Mouse (Mus musculus): ENCODE data around the gene Vma21.

Gene Vma21

GRCm38 (mm10) chrX:71815631-71816345, at the start of gene Vma21:
Gene Vma21, plus strand, starts transcription at chrX:71815924.
- DNase-seq = no peak

- DNase-seq = no peak
Observed at GRCm38 (mm10) chrX:71767909-71768308, 47.8 kb upstream of the Vma21 start.

DNA sequence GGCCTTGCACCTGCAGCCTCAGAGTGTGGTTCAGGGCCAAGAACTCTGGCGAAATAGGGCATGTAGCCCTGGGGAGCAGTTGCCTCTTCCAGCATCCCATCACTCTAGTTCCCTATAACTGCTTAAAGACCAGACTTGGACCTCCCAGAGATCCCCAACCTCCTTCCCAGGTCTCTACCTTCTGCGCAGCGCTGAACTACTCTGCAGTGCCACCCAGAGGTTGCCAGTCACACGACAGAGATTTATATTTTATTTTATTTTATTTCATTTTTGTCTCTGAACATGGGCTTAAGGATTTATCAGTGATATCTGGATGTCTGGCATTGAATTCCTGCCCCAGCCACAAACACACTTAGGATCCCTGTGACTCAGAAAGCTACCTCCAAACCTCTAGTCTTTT, 24.6 kb upstream of the Vma21 start:
- DNase-seq = peak; percentile 8

DNA sequence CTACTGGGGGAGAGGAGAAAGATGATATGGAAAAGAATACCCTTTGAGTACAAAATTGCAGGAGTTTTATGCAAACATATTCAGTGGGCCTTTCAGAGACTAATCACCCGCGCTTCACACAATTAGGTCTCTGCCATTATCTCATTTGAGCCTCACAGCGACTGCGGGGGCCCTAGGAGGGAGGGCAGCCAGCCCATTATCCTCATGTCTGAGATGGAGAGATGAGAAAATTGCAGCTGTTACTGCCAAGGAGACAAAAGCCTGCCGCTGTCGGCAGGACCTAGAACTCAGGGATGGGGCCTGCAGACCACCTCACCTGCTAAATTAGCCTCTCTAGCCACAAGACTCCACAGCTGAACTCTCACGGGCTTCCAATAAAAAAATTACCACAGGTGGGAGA, 18.0 kb upstream of the Vma21 start:
- no peak for DNase-seq

DNA sequence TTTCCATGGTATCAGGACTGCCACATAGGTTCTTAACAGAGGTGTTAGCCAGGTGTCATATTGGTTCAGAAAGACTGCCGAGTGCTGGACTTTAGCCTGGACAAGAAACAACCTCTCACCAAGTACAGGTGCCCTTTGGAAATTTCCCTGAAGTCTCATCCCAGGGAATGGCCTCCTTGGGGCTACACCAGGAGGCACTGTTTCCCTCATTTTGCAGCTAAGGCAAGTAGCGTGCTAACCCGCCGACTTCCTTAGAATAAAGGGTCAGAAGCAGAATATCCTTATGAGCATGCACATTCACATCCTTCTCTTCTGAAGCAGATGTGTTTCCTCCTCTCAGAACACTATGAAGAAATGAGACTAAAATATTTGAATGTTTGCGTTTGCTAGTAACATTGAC, 16.8 kb upstream of the Vma21 start:
- no peak for DNase-seq

DNA sequence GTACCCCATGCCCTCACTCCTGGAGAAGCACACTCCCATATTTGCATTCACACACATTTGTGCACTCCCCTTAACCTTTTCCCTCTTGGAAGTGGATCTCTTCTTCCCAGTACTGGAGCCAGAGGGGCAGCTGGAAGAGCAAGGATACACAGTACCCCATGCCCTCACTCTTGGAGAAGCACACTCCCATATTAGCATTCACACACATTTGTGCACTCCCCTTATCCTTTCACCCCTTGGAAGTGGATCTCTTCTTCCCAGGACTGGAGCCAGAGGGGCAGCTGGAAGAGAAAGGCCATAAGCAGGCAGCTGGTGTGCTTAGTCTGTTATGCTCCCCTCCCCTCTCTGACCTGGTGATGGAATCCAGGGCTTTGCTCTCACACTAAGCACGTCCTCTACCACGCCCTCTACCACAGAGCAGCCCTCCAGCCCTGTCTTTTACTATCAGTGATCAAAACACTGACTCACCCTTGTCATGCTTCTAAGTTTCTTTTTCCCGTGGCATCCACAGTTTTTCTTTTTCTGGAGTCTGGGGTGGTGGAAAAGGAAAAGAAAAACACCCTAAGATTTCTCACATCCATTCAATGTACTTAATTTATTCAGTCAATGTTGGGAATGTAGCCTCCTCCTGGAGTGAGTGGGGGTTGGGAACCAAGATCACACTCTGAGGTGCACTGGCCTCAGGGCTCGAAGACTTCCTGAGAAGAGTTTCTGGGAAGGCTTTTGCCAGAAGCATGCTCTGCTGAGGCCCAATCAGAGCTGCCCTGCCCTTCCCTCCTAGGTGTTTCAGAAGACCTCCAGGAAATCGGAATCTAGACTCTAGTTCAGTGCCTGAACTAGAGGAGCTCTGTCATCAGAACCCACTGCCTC, 3.5 kb upstream of the Vma21 start:
- no peak for DNase-seq

DNA sequence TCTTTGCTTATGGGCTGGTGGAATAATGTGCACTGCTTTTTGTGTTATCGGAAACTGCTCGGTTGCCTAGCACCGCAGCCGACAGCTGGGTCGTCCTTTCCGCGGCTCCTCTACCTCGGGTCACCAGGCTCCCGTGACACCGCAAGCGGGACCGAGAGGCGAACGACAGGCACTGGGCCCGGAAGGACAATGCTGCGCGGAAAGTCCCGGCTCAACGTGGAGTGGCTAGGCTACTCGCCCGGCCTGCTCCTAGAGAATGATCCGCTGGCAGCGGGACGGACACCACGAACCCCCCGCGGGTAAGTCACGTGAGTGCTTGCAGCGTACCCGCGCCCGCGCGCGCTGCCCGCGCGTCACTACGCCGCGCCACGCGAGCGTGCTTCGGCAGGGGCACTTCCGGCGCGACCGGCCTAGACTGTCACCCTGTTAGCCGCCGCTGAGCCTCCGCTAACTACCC, 705 bp downstream of the Vma21 start:
- peak; percentile 85 for DNase-seq

DNA sequence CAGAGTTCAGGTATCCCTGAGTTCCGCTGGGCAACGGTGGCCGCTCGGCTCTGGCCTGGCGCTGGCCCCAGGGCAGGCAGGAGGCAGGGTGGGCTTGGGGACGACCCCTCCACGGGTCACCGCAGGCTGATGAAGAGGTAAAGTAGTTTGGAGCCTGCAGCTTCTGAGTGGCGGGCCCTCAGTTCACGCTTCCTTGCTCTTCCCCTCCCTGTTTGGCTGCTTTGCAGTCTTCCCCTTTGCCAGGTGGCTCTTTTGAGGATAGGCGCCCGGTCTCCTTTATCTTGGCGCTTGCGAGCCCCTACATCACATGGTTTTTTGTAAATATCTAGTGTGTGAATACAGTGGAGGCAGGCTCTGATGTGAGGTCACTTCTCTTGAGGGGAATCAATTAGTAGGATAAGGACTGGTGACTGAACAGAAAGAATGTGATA, 1.2 kb downstream of the Vma21 start:
- no peak for DNase-seq

DNA sequence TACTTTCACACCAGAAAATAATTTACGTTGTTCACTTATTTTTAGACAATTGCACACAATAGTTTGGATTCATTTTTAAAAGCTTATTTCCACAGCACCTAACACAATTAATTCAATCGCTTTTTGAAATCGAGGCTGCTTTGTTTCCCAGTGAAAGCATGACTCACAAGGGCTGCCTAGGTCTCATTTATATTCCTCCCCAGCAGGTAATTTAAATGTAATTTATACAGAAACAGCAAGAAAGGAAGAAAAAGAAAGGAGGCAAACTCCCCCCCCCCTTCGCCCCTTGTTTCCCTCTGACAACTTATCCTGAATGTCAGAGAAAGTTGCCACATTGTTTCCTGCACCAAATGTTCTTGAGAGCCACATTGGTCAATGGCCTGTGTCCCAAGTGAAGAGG, 23.2 kb downstream of the Vma21 start:
- no peak for DNase-seq

- no peak for DNase-seq
Observed at GRCm38 (mm10) chrX:71846696-71847095, 31.0 kb downstream of the Vma21 start.

DNA sequence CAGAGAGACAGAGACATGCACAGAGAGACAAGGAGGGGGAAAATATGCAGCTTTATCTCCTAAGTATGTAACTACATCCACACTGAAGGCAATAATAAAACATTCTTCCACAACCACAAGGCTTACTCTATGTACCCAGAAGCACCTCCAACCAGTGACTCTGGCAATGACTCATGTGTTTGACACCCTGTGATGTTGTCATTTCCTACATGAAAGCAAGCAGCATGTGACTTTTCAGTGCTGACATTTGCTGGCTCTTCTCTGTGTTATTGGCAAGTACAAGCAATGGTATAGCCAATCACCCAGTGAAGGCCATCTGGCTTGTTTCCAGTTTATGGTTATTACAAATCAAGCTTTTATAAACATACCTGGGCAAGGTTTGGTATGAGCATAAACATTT, 38.1 kb downstream of the Vma21 start:
- DNase-seq = no peak
